Comparison of ENCODE assay signal across 31 mouse cellular contexts in the genomic region with DNA sequence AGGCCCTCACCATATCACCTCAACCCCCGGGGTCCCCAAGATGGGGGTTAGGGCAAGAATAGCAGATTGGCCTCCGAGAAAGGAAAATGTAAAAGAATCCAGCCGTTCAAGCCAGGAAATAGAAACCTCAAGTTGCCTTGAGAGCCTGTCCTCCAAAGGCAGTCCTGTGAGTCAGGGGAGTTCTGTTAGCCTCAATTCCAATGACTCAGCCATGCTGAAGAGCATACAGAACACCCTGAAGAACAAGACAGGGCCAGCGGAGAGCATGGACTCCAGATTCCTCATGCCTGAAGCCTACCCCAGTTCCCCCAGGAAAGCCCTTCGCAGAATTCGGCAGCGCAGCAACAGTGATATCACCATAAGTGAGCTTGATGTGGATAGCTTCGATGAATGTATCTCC.
DNase-seq lines count a peak whose midpoint lies in the region; ATAC-seq lines count a peak whose summit lies in the region.
"Had no signal": no experiment of that assay in that cellular context is flagged by ENCODE, and none has a peak within 500 bp of the region (broad histone marks: within the 10 kb centered on the region; RNA-seq: fewer than 3 reads in every experiment).

No protein-coding gene starts in this region.

- peaks cover 16% of the 10 kb centered on the region for H3K4me1 ChIP-seq in heart, embryonic 10.5 days
- no peaks in the 10 kb centered on the region; the same call in 1 of the 2 replicates for H3K4me1 ChIP-seq in midbrain, embryonic 11.5 days (ENCODE audit: control insufficient read depth, insufficient read depth, low read length)
- H3K4me1 ChIP-seq in midbrain, embryonic 13.5 days (replicated peaks): peaks cover 15% of the 10 kb centered on the region
- H3K4me1 ChIP-seq in stomach, embryonic 15.5 days: peaks cover 4% of the 10 kb centered on the region; the same call in 1 of the 2 replicates
- peaks cover 12% of the 10 kb centered on the region for H3K4me1 ChIP-seq in hindbrain, embryonic 12.5 days

- no peaks in the 10 kb centered on the region for H3K27me3 ChIP-seq in heart, embryonic 10.5 days (ENCODE audit: insufficient read depth, poor library complexity, severe bottlenecking)
- H3K27me3 ChIP-seq in midbrain, embryonic 11.5 days (ENCODE audit: control insufficient read depth, insufficient read depth, low read length): no peaks in the 10 kb centered on the region
- H3K27me3 ChIP-seq in midbrain, embryonic 13.5 days: no peaks in the 10 kb centered on the region
- H3K27me3 ChIP-seq in stomach, embryonic 15.5 days (replicated peaks): no peaks in the 10 kb centered on the region
- H3K27me3 ChIP-seq in hindbrain, embryonic 12.5 days: no peaks in the 10 kb centered on the region
- H3K27me3 ChIP-seq: CH12.LX; embryonic facial prominence, embryonic 13.5 days; forebrain, embryonic 12.5 days; forebrain, embryonic 15.5 days; Patski had no signal

- H3K4me2 ChIP-seq in midbrain, embryonic 11.5 days: no peak overlapping the region
- H3K4me2 ChIP-seq in midbrain, embryonic 13.5 days (replicated peaks): no peak overlapping the region
- no peak overlapping the region for H3K4me2 ChIP-seq in stomach, embryonic 15.5 days
- no peak overlapping the region for H3K4me2 ChIP-seq in hindbrain, embryonic 12.5 days (replicated peaks)
- H3K4me2 ChIP-seq: embryonic facial prominence, embryonic 13.5 days; forebrain, embryonic 12.5 days; forebrain, embryonic 15.5 days; heart, embryonic 11.5 days; hindbrain, embryonic 14.5 days had no signal

- no peak overlapping the region for H3K4me3 ChIP-seq in heart, embryonic 10.5 days
- no peak overlapping the region for H3K4me3 ChIP-seq in midbrain, embryonic 11.5 days (ENCODE audit: low read depth, low read length)
- H3K4me3 ChIP-seq in midbrain, embryonic 13.5 days (replicated peaks): no peak overlapping the region
- H3K4me3 ChIP-seq in stomach, embryonic 15.5 days (replicated peaks): no peak overlapping the region
- H3K4me3 ChIP-seq in hindbrain, embryonic 12.5 days: no peak overlapping the region
- H3K4me3 ChIP-seq: embryonic facial prominence, embryonic 10.5 days; embryonic facial prominence, embryonic 13.5 days; erythroblast, embryonic 14.5 days; forebrain, embryonic 12.5 days; forebrain, embryonic 15.5 days; heart, adult 2 months; hindbrain, embryonic 10.5 days had no signal

- 95% methylated on average over 8 of the region's 8 CpGs for WGBS in heart, embryonic 10.5 days
- 96% methylated on average over 8 of the region's 8 CpGs for WGBS in midbrain, embryonic 11.5 days
- WGBS in midbrain, embryonic 13.5 days: 97% methylated on average over 8 of the region's 8 CpGs
- 89% methylated on average over 8 of the region's 8 CpGs for WGBS in stomach, embryonic 15.5 days
- WGBS in hindbrain, embryonic 12.5 days: 94% methylated on average over 8 of the region's 8 CpGs

- intact Hi-C loops in heart, postnatal 14 days (cut with DNase I): no loop called here

- no peak overlapping the region for H3K27ac ChIP-seq in heart, embryonic 10.5 days
- H3K27ac ChIP-seq in midbrain, embryonic 11.5 days (ENCODE audit: low read depth, low read length): no peak overlapping the region
- H3K27ac ChIP-seq in midbrain, embryonic 13.5 days: no peak overlapping the region
- peak overlapping the region; percentile 58 for H3K27ac ChIP-seq in stomach, embryonic 15.5 days
- H3K27ac ChIP-seq in hindbrain, embryonic 12.5 days: no peak overlapping the region
- H3K27ac ChIP-seq: embryonic facial prominence, embryonic 10.5 days; embryonic facial prominence, embryonic 13.5 days; forebrain, embryonic 12.5 days; forebrain, embryonic 15.5 days; heart, adult 2 months; hindbrain, embryonic 10.5 days; hindbrain, embryonic 14.5 days; hindbrain, postnatal 0 days had no signal

- no peaks in the 10 kb centered on the region for H3K9me3 ChIP-seq in heart, embryonic 10.5 days
- H3K9me3 ChIP-seq in midbrain, embryonic 11.5 days (ENCODE audit: control insufficient read depth, low read length): no peaks in the 10 kb centered on the region
- no peaks in the 10 kb centered on the region for H3K9me3 ChIP-seq in midbrain, embryonic 13.5 days
- H3K9me3 ChIP-seq in stomach, embryonic 15.5 days: no peaks in the 10 kb centered on the region
- H3K9me3 ChIP-seq in hindbrain, embryonic 12.5 days (replicated peaks): no peaks in the 10 kb centered on the region
- H3K9me3 ChIP-seq: embryonic facial prominence, embryonic 10.5 days; embryonic facial prominence, embryonic 13.5 days; forebrain, embryonic 12.5 days; forebrain, embryonic 15.5 days; G1E; hindbrain, embryonic 10.5 days had no signal

- DNase-seq in heart, embryonic 10.5 days (ENCODE audit: low spot score): peak; percentile 69
- DNase-seq in heart, postnatal 14 days: no peak
- peak; percentile 17 for DNase-seq in midbrain, embryonic 11.5 days (ENCODE audit: low spot score, missing footprints)
- DNase-seq in right cerebral cortex, adult 18-20 months: no peak
- no peak for DNase-seq in kidney, postnatal 14 days
- DNase-seq: adrenal gland, postnatal 10 days; adrenal gland, postnatal 36 days; B cell, adult 2 months; cerebellum, adult 11 months; cerebellum, adult 2 months; cerebellum, adult 9-11 months; cerebellum, postnatal 25 days; embryo, embryonic 11 days; gastrocnemius, postnatal 25 days; heart, adult 2 months; heart, postnatal 36 days had no signal

- peaks cover 17% of the 10 kb centered on the region for H3K36me3 ChIP-seq in heart, embryonic 10.5 days
- H3K36me3 ChIP-seq in midbrain, embryonic 11.5 days (ENCODE audit: control insufficient read depth, insufficient read depth, low read length): no peaks in the 10 kb centered on the region; the same call in 1 of the 2 replicates
- peaks cover 12% of the 10 kb centered on the region for H3K36me3 ChIP-seq in midbrain, embryonic 13.5 days
- H3K36me3 ChIP-seq in stomach, embryonic 15.5 days: no peaks in the 10 kb centered on the region; the same call in 1 of the 2 replicates
- H3K36me3 ChIP-seq in hindbrain, embryonic 12.5 days: peaks cover 5% of the 10 kb centered on the region; the same call in 1 of the 2 replicates
- H3K36me3 ChIP-seq: forebrain, embryonic 15.5 days had no signal

- ATAC-seq in midbrain, embryonic 11.5 days (ENCODE audit: low FRiP score): no peak
- ATAC-seq in midbrain, embryonic 13.5 days: no peak
- ATAC-seq in stomach, embryonic 15.5 days (ENCODE audit: insufficient read depth, low FRiP score, low read depth): no peak
- ATAC-seq in hindbrain, embryonic 12.5 days (ENCODE audit: low FRiP score): no peak
- ATAC-seq: forebrain, embryonic 15.5 days; hindbrain, postnatal 0 days; Patski had no signal

- no peak overlapping the region for H3K9ac ChIP-seq in midbrain, embryonic 11.5 days (ENCODE audit: low read length)
- no peak overlapping the region for H3K9ac ChIP-seq in midbrain, embryonic 13.5 days (replicated peaks)
- no peak overlapping the region for H3K9ac ChIP-seq in stomach, embryonic 15.5 days
- no peak overlapping the region for H3K9ac ChIP-seq in hindbrain, embryonic 12.5 days
- H3K9ac ChIP-seq: embryonic facial prominence, embryonic 13.5 days; forebrain, embryonic 12.5 days; forebrain, embryonic 15.5 days; hindbrain, embryonic 14.5 days had no signal

Comparison
In these comparisons a context has a peak if more than half of its experiments do, and no peak if none do; other contexts are left out.
1. DNase-seq: peak in heart, embryonic 10.5 days (single experiment) and midbrain, embryonic 11.5 days (single experiment); none in heart, postnatal 14 days (0 of 2), right cerebral cortex, adult 18-20 months (single experiment) and kidney, postnatal 14 days (single experiment).